Mouse (Mus musculus): ENCODE data around the gene Pgam1. TPM values are rescaled to one million over a fixed set of nuclear protein-coding genes. Genes with fewer than 3 reads are reported as not detected.

The Pgam1 gene
- polyA plus RNA-seq, 1 experiment from 2014 or later, result 869 TPM

GRCm38 (mm10) chr19:41935921-41936320, 24.2 kb downstream of the Pgam1 start:
- Histone ChIP-seq H3K36me3 (ENCODE audit: control insufficient read depth, insufficient read depth, low read length) (peaks cover 13% of the 10 kb centered on the region), H3K9ac (ENCODE audit: low read length) (no peak overlapping the region), H3K27me3 (ENCODE audit: control insufficient read depth, insufficient read depth, low read length) (no peaks in the 10 kb centered on the region), H3K9me3 (ENCODE audit: control insufficient read depth, low read length) (no peaks in the 10 kb centered on the region), H3K4me2 (ENCODE audit: low read depth, severe bottlenecking) (no peak overlapping the region), H3K4me3 (ENCODE audit: low read depth, low read length) (no peak overlapping the region), H3K4me1 (ENCODE audit: control insufficient read depth, insufficient read depth, low read length) (peaks cover 5% of the 10 kb centered on the region), H3K27ac (replicated peaks; ENCODE audit: low read depth, low read length) (no peak overlapping the region)
- 96% methylated on average over 1 of the region's 1 CpGs for WGBS
- DNase-seq (ENCODE audit: low spot score) (no peak), ATAC-seq (ENCODE audit: insufficient number of reproducible peaks, low FRiP score, low TSS enrichment, low read depth) (no peak)

DNA sequence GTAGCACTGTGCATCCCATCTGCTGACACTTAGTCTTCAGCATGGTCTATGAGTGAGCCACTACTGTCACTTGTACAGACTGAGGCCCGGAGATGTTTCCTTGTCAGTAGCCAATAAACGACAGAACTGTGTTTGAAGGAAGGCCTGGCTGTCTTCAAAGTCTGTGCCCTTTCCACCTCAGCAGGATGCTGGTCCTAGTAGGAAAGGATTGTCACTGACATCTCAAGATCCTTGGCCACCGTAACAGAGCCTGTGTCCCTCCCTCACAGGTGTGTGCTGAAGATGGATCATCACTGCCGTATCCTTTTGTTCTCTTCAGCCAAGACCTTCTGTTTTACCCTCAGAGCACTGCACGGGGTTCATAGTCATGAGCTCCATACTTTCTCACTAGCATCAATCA, 26.8 kb downstream of the Pgam1 start:
- Histone ChIP-seq H3K4me2 (ENCODE audit: low read depth, severe bottlenecking) (no peak overlapping the region), H3K36me3 (ENCODE audit: control insufficient read depth, insufficient read depth, low read length) (peaks cover 24% of the 10 kb centered on the region), H3K27ac (replicated peaks; ENCODE audit: low read depth, low read length) (no peak overlapping the region), H3K9me3 (ENCODE audit: control insufficient read depth, low read length) (no peaks in the 10 kb centered on the region), H3K4me3 (ENCODE audit: low read depth, low read length) (no peak overlapping the region), H3K9ac (ENCODE audit: low read length) (no peak overlapping the region), H3K4me1 (ENCODE audit: control insufficient read depth, insufficient read depth, low read length) (peaks cover 5% of the 10 kb centered on the region), H3K27me3 (ENCODE audit: control insufficient read depth, insufficient read depth, low read length) (no peaks in the 10 kb centered on the region)
- DNase-seq (ENCODE audit: low spot score) (no peak), ATAC-seq (ENCODE audit: insufficient number of reproducible peaks, low FRiP score, low TSS enrichment, low read depth) (no peak)
- 93% methylated on average over 5 of the region's 5 CpGs for WGBS

GRCm38 (mm10) chr19:41943841-41944240, 32.1 kb downstream of the Pgam1 start:
- 91% methylated on average over 7 of the region's 7 CpGs for WGBS
- Histone ChIP-seq H3K27ac (replicated peaks; ENCODE audit: low read depth, low read length) (no peak overlapping the region), H3K4me3 (ENCODE audit: low read depth, low read length) (no peak overlapping the region), H3K9me3 (ENCODE audit: control insufficient read depth, low read length) (no peaks in the 10 kb centered on the region), H3K27me3 (ENCODE audit: control insufficient read depth, insufficient read depth, low read length) (no peaks in the 10 kb centered on the region), H3K4me1 (ENCODE audit: control insufficient read depth, insufficient read depth, low read length) (no peaks in the 10 kb centered on the region), H3K4me2 (ENCODE audit: low read depth, severe bottlenecking) (no peak overlapping the region), H3K36me3 (ENCODE audit: control insufficient read depth, insufficient read depth, low read length) (peaks cover 45% of the 10 kb centered on the region), H3K9ac (ENCODE audit: low read length) (no peak overlapping the region)
- DNase-seq (ENCODE audit: low spot score) (no peak), ATAC-seq (ENCODE audit: insufficient number of reproducible peaks, low FRiP score, low TSS enrichment, low read depth) (no peak)

DNA sequence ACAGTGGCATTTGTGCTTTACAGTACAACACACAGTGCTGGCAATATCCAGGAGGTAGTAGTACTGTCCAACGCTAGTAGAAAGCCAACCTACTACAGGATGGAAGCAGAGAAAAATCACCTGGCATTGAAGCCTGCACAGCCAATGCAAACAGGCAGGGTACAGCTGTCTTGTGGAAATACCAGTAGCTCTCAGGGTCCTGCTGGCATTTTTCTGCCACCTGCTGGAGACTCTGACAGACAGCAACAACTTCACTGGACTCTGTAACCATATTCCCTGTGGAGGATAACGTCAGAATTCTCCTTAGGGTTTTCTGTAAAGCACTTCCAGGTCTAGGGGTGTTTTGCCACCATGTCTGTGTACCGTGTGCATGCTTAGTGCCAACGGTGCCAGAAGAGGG, 40.6 kb downstream of the Pgam1 start:
- ATAC-seq (ENCODE audit: insufficient number of reproducible peaks, low FRiP score, low TSS enrichment, low read depth) (no peak), DNase-seq (ENCODE audit: low spot score) (no peak)
- 82% methylated on average over 4 of the region's 4 CpGs for WGBS
- Histone ChIP-seq H3K4me2 (ENCODE audit: low read depth, severe bottlenecking) (no peak overlapping the region), H3K4me3 (ENCODE audit: low read depth, low read length) (no peak overlapping the region), H3K27me3 (ENCODE audit: control insufficient read depth, insufficient read depth, low read length) (no peaks in the 10 kb centered on the region), H3K9me3 (ENCODE audit: control insufficient read depth, low read length) (no peaks in the 10 kb centered on the region; the same call in 1 of the 2 replicates), H3K4me1 (ENCODE audit: control insufficient read depth, insufficient read depth, low read length) (no peaks in the 10 kb centered on the region), H3K9ac (ENCODE audit: low read length) (no peak overlapping the region), H3K27ac (replicated peaks; ENCODE audit: low read depth, low read length) (no peak overlapping the region), H3K36me3 (ENCODE audit: control insufficient read depth, insufficient read depth, low read length) (peaks cover 28% of the 10 kb centered on the region)

DNA sequence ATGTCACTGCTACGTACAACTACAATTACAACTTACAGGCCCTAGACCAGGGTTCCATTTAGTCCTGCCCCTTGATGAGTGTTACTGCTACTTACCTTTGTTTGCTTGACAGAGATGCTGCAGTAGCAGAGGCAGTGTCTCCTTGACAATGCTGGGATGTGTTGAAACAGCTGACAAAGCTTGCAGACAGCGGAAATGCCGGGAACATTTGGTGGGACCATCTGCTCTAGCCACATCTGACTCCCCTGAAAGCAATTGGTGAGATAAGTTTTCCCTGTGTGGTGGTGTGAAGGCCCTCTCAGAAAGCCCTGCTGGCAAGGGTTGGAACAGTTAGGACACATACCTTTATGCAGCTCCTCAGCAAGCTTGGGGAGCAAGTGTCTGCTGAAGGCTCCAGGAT, 41.9 kb downstream of the Pgam1 start:
- DNase-seq (ENCODE audit: low spot score) (no peak), ATAC-seq (ENCODE audit: insufficient number of reproducible peaks, low FRiP score, low TSS enrichment, low read depth) (no peak)
- Histone ChIP-seq H3K27ac (replicated peaks; ENCODE audit: low read depth, low read length) (no peak overlapping the region), H3K27me3 (ENCODE audit: control insufficient read depth, insufficient read depth, low read length) (no peaks in the 10 kb centered on the region), H3K9me3 (ENCODE audit: control insufficient read depth, low read length) (no peaks in the 10 kb centered on the region; the same call in 1 of the 2 replicates), H3K4me2 (ENCODE audit: low read depth, severe bottlenecking) (no peak overlapping the region), H3K4me3 (ENCODE audit: low read depth, low read length) (no peak overlapping the region), H3K9ac (ENCODE audit: low read length) (no peak overlapping the region), H3K4me1 (ENCODE audit: control insufficient read depth, insufficient read depth, low read length) (no peaks in the 10 kb centered on the region), H3K36me3 (ENCODE audit: control insufficient read depth, insufficient read depth, low read length) (peaks cover 27% of the 10 kb centered on the region)
- WGBS, result 88% methylated on average over 3 of the region's 3 CpGs

Other genes starting within 250 kb of the Pgam1 start
- gene Slit1, start 168.3 kb upstream of the Pgam1 start, polyA plus RNA-seq (2014; fragmentation: Nextera tagmentation; extraction: Ambion mirVana), result 1.0 and 1.1 TPM in 2 replicates
- gene Arhgap19, start 109.9 kb upstream of the Pgam1 start, polyA plus RNA-seq (2014; fragmentation: Nextera tagmentation; extraction: Ambion mirVana), result 43.6 and 44.1 TPM in 2 replicates
- gene Frat1, start 82.0 kb upstream of the Pgam1 start, polyA plus RNA-seq (2014; fragmentation: Nextera tagmentation; extraction: Ambion mirVana), result 3.9 and 5.2 TPM in 2 replicates
- gene Frat2, start 63.8 kb upstream of the Pgam1 start, polyA plus RNA-seq (2014; fragmentation: Nextera tagmentation; extraction: Ambion mirVana), result 2.4 and 2.7 TPM in 2 replicates
- gene Rrp12, start 15.8 kb upstream of the Pgam1 start, polyA plus RNA-seq (2014; fragmentation: Nextera tagmentation; extraction: Ambion mirVana), result 16.1 and 18.4 TPM in 2 replicates
- gene Exosc1, start 21.5 kb downstream of the Pgam1 start, polyA plus RNA-seq (2014; fragmentation: Nextera tagmentation; extraction: Ambion mirVana), result 86.2 and 91.6 TPM in 2 replicates
- 69.3 and 72.1 TPM in 2 replicates for gene Zdhhc16, start 21.6 kb downstream of the Pgam1 start, polyA plus RNA-seq (2014; fragmentation: Nextera tagmentation; extraction: Ambion mirVana)
- 40.1 and 50.5 TPM in 2 replicates for gene Mms19, start 69.2 kb downstream of the Pgam1 start, polyA plus RNA-seq (2014; fragmentation: Nextera tagmentation; extraction: Ambion mirVana)
- gene Ubtd1, start 69.8 kb downstream of the Pgam1 start, polyA plus RNA-seq (2014; fragmentation: Nextera tagmentation; extraction: Ambion mirVana), result 10.1 and 10.6 TPM in 2 replicates
- 0.31 and 0.92 TPM in 2 replicates for gene Ankrd2, start 124.1 kb downstream of the Pgam1 start, polyA plus RNA-seq (2014; fragmentation: Nextera tagmentation; extraction: Ambion mirVana)
- gene Hoga1, start 133.7 kb downstream of the Pgam1 start, polyA plus RNA-seq (2014; fragmentation: Nextera tagmentation; extraction: Ambion mirVana), result 1.1 and 1.4 TPM in 2 replicates
- gene 4933411K16Rik, start 140.3 kb downstream of the Pgam1 start, polyA plus RNA-seq (2014; fragmentation: Nextera tagmentation; extraction: Ambion mirVana), result not detected in 2 replicates
- gene Morn4, start 174.4 kb downstream of the Pgam1 start, polyA plus RNA-seq (2014; fragmentation: Nextera tagmentation; extraction: Ambion mirVana), result 42.2 and 46.2 TPM in 2 replicates
- gene Pi4k2a, start 178.5 kb downstream of the Pgam1 start, polyA plus RNA-seq (2014; fragmentation: Nextera tagmentation; extraction: Ambion mirVana), result 28.4 and 29.4 TPM in 2 replicates
- gene Avpi1, start 217.1 kb downstream of the Pgam1 start, polyA plus RNA-seq (2014; fragmentation: Nextera tagmentation; extraction: Ambion mirVana), result 24.1 and 26.0 TPM in 2 replicates
- 12.3 and 16.6 TPM in 2 replicates for gene Marveld1, start 235.5 kb downstream of the Pgam1 start, polyA plus RNA-seq (2014; fragmentation: Nextera tagmentation; extraction: Ambion mirVana)

Data from limb, embryonic 11.5 days (tissue).